Mouse (Mus musculus): ENCODE measurements at regions not wholly inside any gene's neighbourhood (a gene's known extent, or its start where the extent isn't known, plus 50 kb on each side); places are given as distances from the start of the nearest gene placed in this dataset.

GRCm38 (mm10) chr9:30131626-30132025 lies 168.7 kb upstream of the Ntm start:
- no peak for TF ChIP-seq CTCF (IDR thresholded peaks at IDR 0.05)
- ChIA-PET POLR2A (no interaction called here), CTCF (no interaction called here)
- DNase-seq (ENCODE audit: low read depth, low spot score) (no peak), ATAC-seq (no peak)
- in situ Hi-C loops (cut with MboI; ENCODE audit: low pct_unique_long_range_greater_than_20kb): no loop called here
- H3K27me3 ChIP-seq: peaks cover 22% of the 10 kb centered on the region

DNA sequence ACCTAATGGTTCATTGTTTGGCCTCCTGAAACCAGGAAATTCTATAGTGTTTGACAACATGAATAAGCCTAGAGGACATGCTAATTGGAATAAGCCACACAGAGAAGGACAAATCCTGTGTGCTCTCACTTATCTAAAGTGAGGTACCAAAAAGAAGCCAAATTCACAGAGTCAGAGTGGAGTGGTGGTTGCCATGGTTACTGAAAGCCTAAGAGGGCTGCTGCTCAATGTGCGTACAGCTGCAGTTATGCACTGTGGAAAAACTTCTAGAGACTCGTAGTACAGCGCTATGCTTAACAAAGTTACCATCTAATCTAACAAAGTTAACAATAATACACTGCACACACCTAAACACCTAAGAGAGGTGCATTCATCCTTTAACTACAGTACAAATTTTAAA lies 171.4 kb upstream of the Ntm start:
- DNase-seq (ENCODE audit: low read depth, low spot score) (no peak), ATAC-seq (no peak)
- TF ChIP-seq CTCF (IDR thresholded peaks at IDR 0.05): no peak
- in situ Hi-C loops (cut with MboI; ENCODE audit: low pct_unique_long_range_greater_than_20kb): no loop called here
- H3K27me3 ChIP-seq: peaks cover 7% of the 10 kb centered on the region
- ChIA-PET POLR2A (no interaction called here), CTCF (no interaction called here)

- DNase-seq (ENCODE audit: low read depth, low spot score) (no peak), ATAC-seq (peak; percentile 42)
- in situ Hi-C loops (cut with MboI; ENCODE audit: low pct_unique_long_range_greater_than_20kb): no loop called here
- ChIA-PET CTCF (no interaction called here), POLR2A (no interaction called here)
- peak; percentile 48 for TF ChIP-seq CTCF (IDR thresholded peaks at IDR 0.05)
- peaks cover 7% of the 10 kb centered on the region for H3K27me3 ChIP-seq
Observed at GRCm38 (mm10) chr9:30137611-30138287, 174.8 kb upstream of the Ntm start.

- POLR2A ChIA-PET: interaction anchor here (0.7 kb wide), 1 partner anchor 1976 kb away, joined by 4 read pairs; no protein-coding TSS in a partner anchor
- DNase-seq (ENCODE audit: low read depth, low spot score) (peak; percentile 56), ATAC-seq (peak; percentile 54)
- TF ChIP-seq CTCF (IDR thresholded peaks at IDR 0.05): no peak
- peaks cover 10% of the 10 kb centered on the region for H3K27me3 ChIP-seq
- in situ Hi-C loops (cut with MboI; ENCODE audit: low pct_unique_long_range_greater_than_20kb): no loop called here
- CTCF ChIA-PET: interaction anchor here (1.1 kb wide), 1 partner anchor 110 kb away, joined by 3 read pairs; no protein-coding TSS in a partner anchor
Observed at GRCm38 (mm10) chr9:30140188-30140587, 177.2 kb upstream of the Ntm start.

GRCm38 (mm10) chr9:30141186-30141585 lies 178.2 kb upstream of the Ntm start:
- peaks cover 17% of the 10 kb centered on the region for H3K27me3 ChIP-seq
- CTCF ChIA-PET: no interaction called here
- no peak for TF ChIP-seq CTCF (IDR thresholded peaks at IDR 0.05)
- in situ Hi-C loops (cut with MboI; ENCODE audit: low pct_unique_long_range_greater_than_20kb): no loop called here
- DNase-seq (ENCODE audit: low read depth, low spot score) (no peak), ATAC-seq (no peak)
- POLR2A ChIA-PET: interaction anchor here (0.6 kb wide), 1 partner anchor 213 kb away, joined by 4 read pairs; no protein-coding TSS in a partner anchor

DNA sequence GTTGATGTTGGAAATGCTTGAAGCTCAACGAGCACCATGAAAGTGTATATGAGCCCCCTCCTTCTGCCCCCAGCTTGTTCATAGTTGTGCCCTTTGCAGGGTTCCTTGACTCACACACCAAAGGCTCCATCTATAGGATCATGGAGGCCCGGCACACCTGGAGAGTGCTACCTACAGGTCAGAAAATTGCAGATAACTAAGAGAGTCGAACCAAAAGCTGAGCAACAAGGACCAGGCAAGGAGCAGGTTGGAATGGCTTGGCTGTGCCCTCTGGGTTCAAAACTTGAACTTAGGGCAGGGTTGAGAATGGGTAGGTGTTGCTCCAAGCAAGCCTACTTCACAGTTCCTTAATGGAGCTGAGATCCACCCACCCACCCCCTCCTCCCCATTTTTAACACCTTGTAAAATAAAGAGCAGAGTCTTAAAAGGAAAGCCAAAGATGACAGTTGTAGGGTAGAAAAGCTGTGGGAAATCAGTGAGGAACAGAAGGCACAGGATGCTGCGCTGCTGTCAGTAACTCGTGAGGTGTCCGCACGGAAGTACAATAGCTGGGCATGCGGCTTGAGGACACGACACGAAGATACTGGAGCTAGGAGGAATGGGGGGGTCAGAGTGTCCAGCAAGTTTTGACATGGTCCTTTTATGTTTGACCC lies 180.0 kb upstream of the Ntm start:
- in situ Hi-C loops (cut with MboI; ENCODE audit: low pct_unique_long_range_greater_than_20kb): no loop called here
- ChIA-PET POLR2A (no interaction called here), CTCF (no interaction called here)
- peaks cover 25% of the 10 kb centered on the region for H3K27me3 ChIP-seq
- DNase-seq (ENCODE audit: low read depth, low spot score): no peak
- TF ChIP-seq CTCF (IDR thresholded peaks at IDR 0.05): no peak
- ATAC-seq: no peak

DNA sequence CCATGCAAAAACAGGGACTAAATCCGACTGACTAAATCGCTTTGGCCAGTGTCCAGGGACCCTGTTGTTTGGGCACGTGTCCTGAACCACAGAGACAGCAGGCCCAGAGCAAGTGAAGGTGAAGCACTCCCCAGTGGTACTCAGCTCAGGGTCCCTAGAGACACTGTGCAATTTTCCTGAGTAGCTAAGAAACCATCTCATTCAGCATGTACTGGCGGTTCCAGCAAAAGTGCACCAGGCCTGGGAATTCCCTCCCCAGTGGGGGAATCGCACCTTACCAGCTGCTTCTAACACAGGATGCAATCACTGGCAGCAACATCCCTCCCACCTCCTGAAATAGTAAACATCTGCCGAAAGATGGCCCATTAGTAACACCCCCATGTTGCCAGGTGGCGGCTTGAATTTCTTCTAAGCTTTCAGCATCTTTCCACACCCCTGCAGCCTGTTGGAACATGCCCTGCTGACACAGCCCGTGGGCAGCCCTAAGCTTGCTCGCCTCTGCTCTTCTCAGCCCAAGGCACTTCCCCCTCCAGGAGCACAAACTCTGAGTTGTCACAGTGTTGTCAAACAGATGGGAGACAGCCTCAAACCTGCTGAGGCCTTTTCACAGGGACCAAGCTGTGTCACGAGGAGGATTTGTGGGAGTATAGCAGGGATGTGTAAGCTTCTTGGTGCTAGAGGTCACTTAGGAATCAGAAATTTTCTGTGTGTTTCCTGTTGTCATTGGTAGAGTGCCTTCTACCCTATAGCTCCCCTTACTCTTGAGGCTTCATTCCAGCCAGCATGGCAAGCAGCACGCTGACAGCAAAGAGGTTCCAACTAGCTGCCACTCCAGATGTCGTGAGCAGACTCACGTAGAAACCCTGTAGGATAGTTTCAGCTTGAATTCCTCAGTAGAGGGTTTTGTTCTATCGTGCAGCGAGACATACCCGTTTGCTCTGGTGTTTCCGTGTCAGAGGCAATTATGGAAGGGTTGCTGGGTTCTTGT lies 186.8 kb upstream of the Ntm start:
- ChIA-PET CTCF (interaction anchor here (0.8 kb wide), 1 partner anchor 46 kb away, joined by 3 read pairs; no protein-coding TSS in a partner anchor), POLR2A (no interaction called here)
- in situ Hi-C loops (cut with MboI; ENCODE audit: low pct_unique_long_range_greater_than_20kb): no loop called here
- H3K27me3 ChIP-seq: peaks cover 25% of the 10 kb centered on the region
- ATAC-seq (no peak), DNase-seq (ENCODE audit: low read depth, low spot score) (no peak)
- TF ChIP-seq CTCF (IDR thresholded peaks at IDR 0.05): no peak

- POLR2A ChIA-PET: no interaction called here
Observed at GRCm38 (mm10) chr9:30151173-30151572, 188.2 kb upstream of the Ntm start.

DNA sequence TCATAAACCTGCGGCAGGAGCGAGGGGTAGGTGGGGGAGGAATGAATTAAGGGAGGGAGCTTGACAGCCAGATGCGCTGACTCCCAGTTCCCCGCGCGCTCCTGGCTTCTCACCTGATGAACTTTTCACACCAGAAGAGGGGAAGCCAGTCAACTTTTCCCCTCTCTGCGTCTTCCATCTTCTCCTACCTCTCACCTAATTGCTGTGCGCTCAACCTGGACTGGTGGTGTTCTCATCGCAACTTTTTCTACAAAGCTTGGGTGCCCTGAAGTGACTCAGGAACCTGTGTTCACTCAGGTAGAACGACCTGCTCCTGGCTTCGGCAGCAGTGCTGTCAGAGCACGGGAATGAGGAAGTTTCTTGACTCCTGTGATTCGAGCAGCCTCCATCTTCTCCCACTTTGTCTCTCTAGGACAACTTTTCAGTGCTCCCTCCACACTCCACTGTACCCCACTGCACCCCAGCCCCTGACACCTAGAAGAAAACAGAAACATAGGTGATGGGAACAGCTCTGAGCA lies 203.4 kb upstream of the Ntm start:
- H3K27me3 ChIP-seq: peaks cover 8% of the 10 kb centered on the region
- DNase-seq (ENCODE audit: low read depth, low spot score) (no peak), ATAC-seq (no peak)
- POLR2A ChIA-PET: no interaction called here
- no peak for TF ChIP-seq CTCF (IDR thresholded peaks at IDR 0.05)
- in situ Hi-C loops (cut with MboI; ENCODE audit: low pct_unique_long_range_greater_than_20kb): no loop called here
- CTCF ChIA-PET: no interaction called here

More at GRCm38 (mm10) chr9:30151173-30151572, 188.2 kb upstream of the Ntm start:
- DNase-seq (ENCODE audit: low read depth, low spot score) (no peak), ATAC-seq (no peak)
- in situ Hi-C loops (cut with MboI; ENCODE audit: low pct_unique_long_range_greater_than_20kb): no loop called here
- H3K27me3 ChIP-seq: peaks cover 23% of the 10 kb centered on the region
- CTCF ChIA-PET: no interaction called here
- TF ChIP-seq CTCF (IDR thresholded peaks at IDR 0.05): no peak

DNA sequence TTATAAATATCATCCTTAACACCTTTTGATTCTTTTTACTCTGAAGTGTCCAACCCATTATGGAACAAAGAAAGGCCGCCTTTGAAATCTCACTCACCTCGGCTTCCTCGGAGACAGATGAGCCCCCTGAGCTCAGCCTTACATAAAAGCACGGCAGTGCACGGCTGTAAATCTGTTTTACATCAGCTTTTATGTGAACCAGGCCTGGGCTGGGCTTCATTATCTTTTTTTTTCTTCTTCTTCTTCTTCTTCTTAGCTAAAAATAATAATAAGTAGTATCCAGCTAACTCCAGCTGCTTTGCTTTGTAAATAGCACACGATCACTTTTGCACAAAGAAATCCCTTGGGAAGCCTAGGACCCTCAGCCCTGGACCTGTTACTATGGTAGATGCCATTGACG lies 204.3 kb upstream of the Ntm start:
- H3K27me3 ChIP-seq: peaks cover 8% of the 10 kb centered on the region
- in situ Hi-C loops (cut with MboI; ENCODE audit: low pct_unique_long_range_greater_than_20kb): no loop called here
- ChIA-PET CTCF (no interaction called here), POLR2A (no interaction called here)
- no peak for TF ChIP-seq CTCF (IDR thresholded peaks at IDR 0.05)
- DNase-seq (ENCODE audit: low read depth, low spot score) (no peak), ATAC-seq (no peak)

Data from Patski (cell line).